Mouse (Mus musculus) heart, postnatal 0 days (tissue): Measurements from ENCODE around the gene Col1a2. TPM values are rescaled to one million over a fixed set of nuclear protein-coding genes. Genes with fewer than 3 reads are reported as not detected.

Experiments
- ATAC-seq: fragments of 200-750 bp; cut with Nextera tagmentation; 2 replicates; pipeline ENCODE4 v1.8.0; 2017; ENCODE audit warnings: low read depth, moderate number of reproducible peaks, moderate library complexity; ENCODE audit not compliant: insufficient read depth
- DNase-seq: peaks from one replicate; pipeline ENCODE4 v3.0.0-alpha.2; 2016; ENCODE audit warnings: low spot score
- H3K27ac ChIP-seq: fragments of 300-500 bp; sonication (generic); 2 replicates; pipeline ENCODE4 v1.5.1; 2014; ENCODE audit warnings: low read depth, mild to moderate bottlenecking
- H3K27me3 ChIP-seq: fragments of 300-500 bp; sonication (generic); 2 replicates; pipeline ENCODE4 v1.6.1; 2014; ENCODE audit warnings: low read length, mixed read lengths; ENCODE audit not compliant: control insufficient read depth, insufficient read depth
- H3K36me3 ChIP-seq: fragments of 300-500 bp; sonication (generic); replicated peaks from 2 replicates; pipeline ENCODE4 v1.6.1; 2014; ENCODE audit warnings: low read length, mixed read lengths; ENCODE audit not compliant: control insufficient read depth, insufficient read depth
- H3K4me1 ChIP-seq: fragments of 300-500 bp; sonication (generic); 2 replicates; pipeline ENCODE4 v1.6.1; 2014; ENCODE audit warnings: antibody characterized with exemption; ENCODE audit not compliant: control insufficient read depth, insufficient read depth
- H3K4me2 ChIP-seq: fragments of 300-500 bp; sonication (generic); 2 replicates; pipeline ENCODE4 v1.6.1; 2014; ENCODE audit warnings: low read depth, mild to moderate bottlenecking, low read length, moderate library complexity
- H3K4me3 ChIP-seq: fragments of 300-500 bp; sonication (generic); 2 replicates; pipeline ENCODE4 v1.5.1; 2014; ENCODE audit warnings: low read depth, low read length
- H3K9ac ChIP-seq: fragments of 300-500 bp; sonication (generic); replicated peaks from 2 replicates; pipeline ENCODE4 v1.6.1; 2014; ENCODE audit warnings: low read depth, low read length, mixed read lengths
- H3K9me3 ChIP-seq: fragments of 300-500 bp; sonication (generic); replicated peaks from 2 replicates; pipeline ENCODE4 v1.6.1; 2016; ENCODE audit warnings: low read length; ENCODE audit not compliant: control insufficient read depth
- CTCF ChIP-seq: IDR thresholded peaks from 2 replicates; pipeline ENCODE4 v1.5.1; 2016; ENCODE audit warnings: antibody characterized with exemption, control low read depth, low read depth
- EP300 ChIP-seq: IDR thresholded peaks from 2 replicates; pipeline ENCODE4 v1.6.1; 2016; ENCODE audit warnings: antibody characterized with exemption, low read depth
- whole genome bisulfite sequencing: fragments of 180-500 bp; shearing (Covaris S2); extraction: QIAGEN DNeasy Blood & Tissue Kit; methylation state at CpG from one replicate; pipeline ENCODE4 v1.1.7; 2014; 5-methylcytosine and 5-hydroxymethylcytosine counted together
- polyA plus RNA-seq: library from polyadenylated mRNA; unstranded; fragments of >200 nt; fragmentation: Nextera tagmentation; extraction: Ambion mirVana; gene quantifications from 2 replicates; pipeline ENCODE4 v1.2.1, GENCODE M21; 2015
- total RNA-seq: library from RNA; depleted of rRNA; stranded (reverse); fragments of >200 nt; gene quantifications from 2 replicates; pipeline ENCODE4 v1.2.3, GENCODE M21; 2014; ENCODE audit warnings: low replicate concordance; rRNA removed

Gene Col1a2
- 357 and 430 TPM in 2 replicates for total RNA-seq
- 197 and 212 TPM in 2 replicates for polyA plus RNA-seq

- TF ChIP-seq EP300 (no peak), CTCF (no peak)
- ATAC-seq (no peak), DNase-seq (no peak)
- Histone ChIP-seq H3K27me3 (peaks cover 9% of the 10 kb centered on the region), H3K4me2 (peak within 1 kb of the TSS; percentile 74), H3K36me3 (no peaks in the 10 kb centered on the region), H3K27ac (peak within 1 kb of the TSS; percentile 82), H3K9me3 (no peaks in the 10 kb centered on the region), H3K4me3 (peak within 1 kb of the TSS; percentile 53), H3K9ac (peak within 1 kb of the TSS; percentile 53), H3K4me1 (no peaks in the 10 kb centered on the region)
- 47% methylated on average over 2 of the region's 3 CpGs for whole genome bisulfite sequencing
Observed at GRCm38 (mm10) chr6:4504603-4505131, at the start of gene Col1a2. Gene Col1a2, plus strand, starts transcription at chr6:4504814.

- Histone ChIP-seq H3K4me1 (no peaks in the 10 kb centered on the region), H3K9ac (no peak overlapping the region), H3K4me2 (no peak overlapping the region), H3K4me3 (no peak overlapping the region), H3K27ac (peak overlapping the region; percentile 65; the same call in 1 of the 2 replicates), H3K27me3 (no peaks in the 10 kb centered on the region), H3K9me3 (no peaks in the 10 kb centered on the region), H3K36me3 (no peaks in the 10 kb centered on the region)
- no peak for DNase-seq
- 56% methylated on average over 5 of the region's 5 CpGs for WGBS
- no peak for TF ChIP-seq CTCF
- TF ChIP-seq EP300 = no peak
- ATAC-seq = no peak
Observed at GRCm38 (mm10) chr6:4455518-4455917, 49.1 kb upstream of the Col1a2 start.

- Histone ChIP-seq H3K4me2 (no peak overlapping the region), H3K4me3 (no peak overlapping the region), H3K9me3 (no peaks in the 10 kb centered on the region), H3K4me1 (no peaks in the 10 kb centered on the region), H3K27ac (peak overlapping the region; percentile 65), H3K36me3 (no peaks in the 10 kb centered on the region), H3K9ac (no peak overlapping the region), H3K27me3 (no peaks in the 10 kb centered on the region)
- TF ChIP-seq EP300 (no peak), CTCF (no peak)
- ATAC-seq (peak; percentile 27; the same call in 1 of the 2 replicates), DNase-seq (peak; percentile 32)
- WGBS = 32% methylated on average over 5 of the region's 5 CpGs
Observed at GRCm38 (mm10) chr6:4455961-4456617, 48.5 kb upstream of the Col1a2 start.

- TF ChIP-seq CTCF (no peak), EP300 (no peak)
- Histone ChIP-seq H3K9ac (no peak overlapping the region), H3K9me3 (no peaks in the 10 kb centered on the region), H3K4me2 (no peak overlapping the region), H3K4me3 (no peak overlapping the region), H3K27me3 (no peaks in the 10 kb centered on the region), H3K27ac (peak overlapping the region; percentile 65), H3K4me1 (no peaks in the 10 kb centered on the region), H3K36me3 (no peaks in the 10 kb centered on the region)
- ATAC-seq = peak; percentile 36; the same call in 1 of the 2 replicates
- 55% methylated on average over 12 of the region's 12 CpGs for WGBS
- DNase-seq = peak; percentile 28
Observed at GRCm38 (mm10) chr6:4456691-4457447, 47.7 kb upstream of the Col1a2 start.

- Histone ChIP-seq H3K36me3 (no peaks in the 10 kb centered on the region), H3K27ac (peak overlapping the region; percentile 65), H3K4me3 (no peak overlapping the region), H3K9ac (no peak overlapping the region), H3K4me1 (no peaks in the 10 kb centered on the region), H3K27me3 (no peaks in the 10 kb centered on the region), H3K4me2 (no peak overlapping the region), H3K9me3 (no peaks in the 10 kb centered on the region)
- no peak for TF ChIP-seq EP300
- no peak for TF ChIP-seq CTCF
- ATAC-seq (peak; percentile 44; the same call in 1 of the 2 replicates), DNase-seq (peak; percentile 14)
- 27% methylated on average over 6 of the region's 6 CpGs for WGBS
Observed at GRCm38 (mm10) chr6:4457555-4457996, 47.0 kb upstream of the Col1a2 start.
